Mouse (Mus musculus) spleen, adult 2 months (tissue): ENCODE results near the gene Cltrn.

ENCODE experiments used
- CTCF ChIP-seq: fragments of 200-500 bp; IDR thresholded peaks from 2 replicates; pipeline ENCODE4 v1.5.1; 2011; ENCODE audit warnings: mild to moderate bottlenecking, inconsistent platforms; ENCODE audit not compliant: insufficient read depth, insufficient read length, insufficient replicate concordance; ENCODE audit errors: extremely low read depth
- POLR2A ChIP-seq: fragments of 200-500 bp; IDR thresholded peaks from 2 replicates; pipeline ENCODE4 v1.6.1; 2011; ENCODE audit warnings: low read depth, low read length, inconsistent platforms

GRCm38 (mm10) chrX:164088582-164088981 lies at the start of gene Cltrn:
- TF ChIP-seq POLR2A (no peak), CTCF (no peak)
